Mouse (Mus musculus) embryonic fibroblast, embryonic 13.5 days (primary cell): Measurements from ENCODE around the gene Pla2g3.

Experiments
- CTCF ChIP-seq: IDR thresholded peaks from 2 replicates; pipeline ENCODE4 v1.5.1; 2011; ENCODE audit warnings: mild to moderate bottlenecking, control low read depth, low read length, moderate library complexity, borderline replicate concordance; ENCODE audit not compliant: insufficient read depth
- POLR2A ChIP-seq: IDR thresholded peaks from 2 replicates; pipeline ENCODE4 v1.6.1; 2011; ENCODE audit warnings: low read depth, mild to moderate bottlenecking, control low read depth, low read length, moderate library complexity

GRCm38 (mm10) chr11:3537711-3538110 lies 49.6 kb downstream of the Pla2g3 start:
- TF ChIP-seq POLR2A (no peak), CTCF (no peak)
